Mouse (Mus musculus): ENCODE results near the gene B4galnt4.

B4galnt4 gene

GRCm38 (mm10) chr7:141042539-141042938 lies 18.4 kb upstream of the B4galnt4 start:
- DNase-seq = no peak

GRCm38 (mm10) chr7:141046931-141047580 lies 13.8 kb upstream of the B4galnt4 start:
- no peak for DNase-seq

GRCm38 (mm10) chr7:141047581-141048225 lies 13.2 kb upstream of the B4galnt4 start:
- DNase-seq = peak; percentile 65

GRCm38 (mm10) chr7:141048226-141049218 lies 12.4 kb upstream of the B4galnt4 start:
- peak; percentile 90 for DNase-seq

GRCm38 (mm10) chr7:141049326-141049725 lies 11.6 kb upstream of the B4galnt4 start:
- no peak for DNase-seq

- no peak for DNase-seq
These were observed 9.7 kb upstream of the B4galnt4 start for GRCm38 (mm10) chr7:141051060-141051685.

GRCm38 (mm10) chr7:141052016-141052415 lies 8.9 kb upstream of the B4galnt4 start:
- DNase-seq = no peak

- no peak for DNase-seq
These were observed 8.5 kb upstream of the B4galnt4 start for GRCm38 (mm10) chr7:141052421-141052820.

- no peak for DNase-seq
These were observed 5.1 kb upstream of the B4galnt4 start for GRCm38 (mm10) chr7:141055785-141056184.

GRCm38 (mm10) chr7:141056976-141057375 lies 3.9 kb upstream of the B4galnt4 start:
- no peak for DNase-seq

- no peak for DNase-seq
These were observed 3.4 kb upstream of the B4galnt4 start for GRCm38 (mm10) chr7:141057541-141057940.

GRCm38 (mm10) chr7:141058601-141059341 lies 2.1 kb upstream of the B4galnt4 start:
- DNase-seq = no peak

GRCm38 (mm10) chr7:141059929-141060328 lies 975 bp upstream of the B4galnt4 start:
- no peak for DNase-seq

- peak; percentile 71 for DNase-seq
These were observed 377 bp downstream of the B4galnt4 start for GRCm38 (mm10) chr7:141061269-141061692.

GRCm38 (mm10) chr7:141062525-141062924 lies 1.6 kb downstream of the B4galnt4 start:
- DNase-seq = peak; percentile 75

- DNase-seq = no peak
These were observed 2.4 kb downstream of the B4galnt4 start for GRCm38 (mm10) chr7:141063353-141063752.

- DNase-seq = no peak
These were observed 3.3 kb downstream of the B4galnt4 start for GRCm38 (mm10) chr7:141064175-141064574.

- DNase-seq = no peak
These were observed 3.7 kb downstream of the B4galnt4 start for GRCm38 (mm10) chr7:141064576-141064975.

- no peak for DNase-seq
These were observed 7.4 kb downstream of the B4galnt4 start for GRCm38 (mm10) chr7:141068351-141068750.

- peak; percentile 79 for DNase-seq
These were observed 9.4 kb downstream of the B4galnt4 start for GRCm38 (mm10) chr7:141070058-141070862.

Data from cerebellum, adult 9-10 months (tissue).